Mouse (Mus musculus) MEL (cell line): ENCODE measurements around the gene Prkd1.

ENCODE experiments used
- EP300 ChIP-seq, 2 experiments: IDR thresholded peaks; 2 replicates each; pipeline ENCODE4 v1.6.1; 2011; ENCODE audit warnings: improper control_type of control experiment in 2 of 2, low read length in 2 of 2, low read depth in 1 of 2, mild to moderate bottlenecking in 1 of 2
- MXI1 ChIP-seq: IDR thresholded peaks from 2 replicates; pipeline ENCODE4 v1.6.1; 2011; ENCODE audit warnings: mild to moderate bottlenecking, low read depth, low read length, improper control_type of control experiment
- NRF1 ChIP-seq: IDR thresholded peaks from 2 replicates; pipeline ENCODE4 v1.6.1; 2014; ENCODE audit warnings: low read depth, mild to moderate bottlenecking, inconsistent platforms, low read length, improper control_type of control experiment, moderate library complexity; ENCODE audit not compliant: poor library complexity, insufficient read depth, severe bottlenecking
- POLR2A ChIP-seq, 2 experiments: IDR thresholded peaks; 2 replicates each; pipeline ENCODE4 v1.6.1; 2011 to 2012; ENCODE audit warnings: low read length in 2 of 2, mild to moderate bottlenecking in 2 of 2, control low read depth in 1 of 2, improper control_type of control experiment in 1 of 2, low read depth in 1 of 2, moderate library complexity in 1 of 2; ENCODE audit not compliant: control insufficient read depth in 1 of 2, insufficient read depth in 1 of 2, poor library complexity in 1 of 2
- SMC3 ChIP-seq: IDR thresholded peaks from 2 replicates; pipeline ENCODE4 v1.6.1; 2011; ENCODE audit warnings: low read depth, low read length, improper control_type of control experiment
- ZMIZ1 ChIP-seq: IDR thresholded peaks from 2 replicates; pipeline ENCODE4 v1.6.1; 2012; ENCODE audit warnings: low read depth, mild to moderate bottlenecking, inconsistent platforms, low read length, improper control_type of control experiment, moderate library complexity
- ZNF384 ChIP-seq: IDR thresholded peaks from 2 replicates; pipeline ENCODE4 v1.6.1; 2012; ENCODE audit warnings: low read depth, mild to moderate bottlenecking, inconsistent platforms, low read length, improper control_type of control experiment

DNA sequence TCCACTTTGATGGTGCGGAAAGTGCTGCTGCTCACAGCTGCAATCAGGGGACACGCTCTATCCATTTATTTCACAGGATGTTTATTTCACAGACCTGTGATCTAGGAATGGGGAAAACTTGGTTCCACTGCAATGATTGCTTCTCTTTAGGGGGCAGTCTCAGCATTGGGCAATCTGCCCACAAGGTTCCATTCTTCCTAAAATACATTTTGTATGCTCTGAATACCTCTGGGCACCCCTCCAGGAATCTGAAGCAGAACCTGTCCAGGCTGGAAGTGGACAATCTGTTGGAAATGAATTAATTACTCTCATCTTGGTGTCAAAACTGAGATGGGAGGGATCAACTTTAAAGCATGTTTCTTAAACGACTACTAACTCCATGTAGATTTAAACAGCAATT lies 152.9 kb downstream of the Prkd1 start:
- no peak for TF ChIP-seq SMC3
- TF ChIP-seq NRF1 = no peak
- no peak for TF ChIP-seq POLR2A (IDR thresholded peaks at IDR 0.05; ENCODE audit: control insufficient read depth in 1 of 2, insufficient read depth in 1 of 2, low read depth in 1 of 2, low read length in 2 of 2, poor library complexity in 1 of 2)
- TF ChIP-seq MXI1 = no peak
- no peak for TF ChIP-seq ZMIZ1
- TF ChIP-seq EP300 (IDR thresholded peaks at IDR 0.05; ENCODE audit: low read depth in 1 of 2, low read length in 2 of 2) = no peak
- no peak for TF ChIP-seq ZNF384
